Mouse (Mus musculus) left cerebral cortex, postnatal 10 days (tissue): Measurements from ENCODE around the gene Serhl. TPM values are rescaled to one million over a fixed set of nuclear protein-coding genes. Genes with fewer than 3 reads are reported as not detected.
"Not testable (repeated sequence)": the region's sequence is repeated elsewhere in the genome, so short reads cannot be mapped to it uniquely, and the experiment has no call there.

Experiments
- DNase-seq, 2 experiments: peaks; one replicate each; pipeline ENCODE4 v3.0.0; 2021 to 2022; ENCODE audit warnings: low spot score in 2 of 2, mixed read lengths in 1 of 2; ENCODE audit errors: extremely low spot score in 1 of 2
- intact Hi-C: fragments of 180-260 bp; cut with DNase I; formaldehyde crosslinking; loops from one replicate; pipeline ENCODE4 v1.15.1; 2025
- total RNA-seq, 2 experiments: library from RNA; stranded (reverse); gene quantifications; 2 replicates each; pipeline ENCODE4 v1.2.3; 2021

The Serhl gene
- total RNA-seq, 2 experiments from 2014 or later: 6.6 to 10.2 TPM

- intact Hi-C loops: no loop called here
- DNase-seq: no peak
These were observed 25.8 kb downstream of the Serhl start for GRCm38 (mm10) chr15:83115071-83115470.

GRCm38 (mm10) chr15:83118360-83118759 is 29.1 kb downstream of the Serhl start:
- DNase-seq: peak; percentile 41 to 61
- intact Hi-C loops: no loop called here

GRCm38 (mm10) chr15:83121709-83122565 is 32.6 kb downstream of the Serhl start:
- intact Hi-C loops: no loop called here
- DNase-seq: peak; percentile 57 to 85

GRCm38 (mm10) chr15:83122566-83123145 is 33.4 kb downstream of the Serhl start, which contains the start of gene Rrp7a:
TSS of gene Rrp7a (minus strand) at chr15:83122801.
- intact Hi-C loops: no loop called here
- DNase-seq: peak; percentile 89 to 95

- intact Hi-C loops: no loop called here
- DNase-seq: no peak
These were observed 35.3 kb downstream of the Serhl start for GRCm38 (mm10) chr15:83124625-83125024.

GRCm38 (mm10) chr15:83126582-83126981 is 37.3 kb downstream of the Serhl start:
- intact Hi-C loops: no loop called here
- DNase-seq: no peak

GRCm38 (mm10) chr15:83127037-83127436 is 37.7 kb downstream of the Serhl start:
- intact Hi-C loops: not testable (repeated sequence)

GRCm38 (mm10) chr15:83129530-83130231 is 40.4 kb downstream of the Serhl start:
- intact Hi-C loops: loop anchor here (10.0 kb wide), 1 partner anchor 855 kb away; the partner anchor contains the start of gene Sept3
- DNase-seq: no peak

More at GRCm38 (mm10) chr15:83127037-83127436, 37.7 kb downstream of the Serhl start:
- not testable (repeated sequence) for DNase-seq

GRCm38 (mm10) chr15:83134671-83135070 is 45.4 kb downstream of the Serhl start:
- intact Hi-C loops: loop anchor here (10.0 kb wide), 1 partner anchor 860 kb away; the partner anchor contains the start of gene Sept3
- DNase-seq: no peak

GRCm38 (mm10) chr15:83135654-83136053 is 46.3 kb downstream of the Serhl start:
- intact Hi-C loops: loop anchor here (10.0 kb wide), 1 partner anchor 861 kb away; the partner anchor contains the start of gene Sept3
- no peak for DNase-seq

GRCm38 (mm10) chr15:83142861-83143260 is 53.6 kb downstream of the Serhl start:
- no peak for DNase-seq
- intact Hi-C loops: no loop called here

GRCm38 (mm10) chr15:83145541-83145940 is 56.2 kb downstream of the Serhl start:
- intact Hi-C loops: no loop called here
- DNase-seq: no peak

- no peak for DNase-seq
- intact Hi-C loops: no loop called here
These were observed 59.1 kb downstream of the Serhl start for GRCm38 (mm10) chr15:83148395-83148794.

- intact Hi-C loops: no loop called here
These were observed 59.5 kb downstream of the Serhl start for GRCm38 (mm10) chr15:83148801-83149195.

GRCm38 (mm10) chr15:83149196-83150072 is 60.1 kb downstream of the Serhl start, which contains the start of gene Poldip3:
TSS of gene Poldip3 (minus strand) at chr15:83149384.
- DNase-seq: peak; percentile 98
- intact Hi-C loops: no loop called here

More at GRCm38 (mm10) chr15:83148801-83149195, 59.5 kb downstream of the Serhl start:
- no peak for DNase-seq

GRCm38 (mm10) chr15:83150073-83150442 is 60.8 kb downstream of the Serhl start:
- intact Hi-C loops: no loop called here

GRCm38 (mm10) chr15:83150694-83151093 is 61.4 kb downstream of the Serhl start:
- intact Hi-C loops: no loop called here

More at GRCm38 (mm10) chr15:83150073-83150442, 60.8 kb downstream of the Serhl start:
- DNase-seq: no peak

GRCm38 (mm10) chr15:83154309-83154708 is 65.0 kb downstream of the Serhl start:
- intact Hi-C loops: no loop called here
- DNase-seq: no peak

More at GRCm38 (mm10) chr15:83150694-83151093, 61.4 kb downstream of the Serhl start:
- no peak for DNase-seq
